Mouse (Mus musculus): ENCODE results near the gene Hoxc13. TPM values are rescaled to one million over a fixed set of nuclear protein-coding genes. Genes with fewer than 3 reads are reported as not detected.

The Hoxc13 gene
- polyA plus RNA-seq, 1 experiment, result 5.8 TPM

GRCm38 (mm10) chr15:102943468-102943813 is 22.5 kb downstream of the Hoxc13 start:
- H3K4me2 ChIP-seq (ENCODE audit: low read depth), result peak overlapping the region; percentile 78
- TF ChIP-seq REST (IDR thresholded peaks at IDR 0.05; ENCODE audit: insufficient read depth, insufficient read length), result no peak
- no peak for TF ChIP-seq TCF3 (IDR thresholded peaks at IDR 0.05; ENCODE audit: insufficient read length, low read depth)
- TF ChIP-seq TCF12 (IDR thresholded peaks at IDR 0.05; ENCODE audit: insufficient read depth, poor library complexity, severe bottlenecking), result no peak
- no peak for TF ChIP-seq USF1 (IDR thresholded peaks at IDR 0.05; ENCODE audit: low read depth)
- TF ChIP-seq E2F4 (IDR thresholded peaks at IDR 0.05; ENCODE audit: insufficient read depth), result no peak
- no peak for TF ChIP-seq MAX (IDR thresholded peaks at IDR 0.05; ENCODE audit: low read depth)
- TF ChIP-seq MYOG (IDR thresholded peaks at IDR 0.05; ENCODE audit: control insufficient read depth in 1 of 3, insufficient read depth in 1 of 3, insufficient read length in 2 of 3, low read depth in 2 of 3), result no peak
- TF ChIP-seq POLR2AphosphoS2 (IDR thresholded peaks at IDR 0.05; ENCODE audit: insufficient read length, low read depth), result no peak
- TF ChIP-seq CEBPB (IDR thresholded peaks at IDR 0.05; ENCODE audit: insufficient read depth, poor library complexity, severe bottlenecking), result no peak
- TF ChIP-seq POLR2A (IDR thresholded peaks at IDR 0.05; ENCODE audit: insufficient read length, low read depth), result no peak
- no peak for TF ChIP-seq MYOD1 (IDR thresholded peaks at IDR 0.05; ENCODE audit: control insufficient read depth in 1 of 3, insufficient read length in 2 of 3, low read depth in 2 of 3)
- no peak for TF ChIP-seq SRF (IDR thresholded peaks at IDR 0.05; ENCODE audit: control insufficient read depth, insufficient read length, low read depth)
- no peaks in the 10 kb centered on the region for H3K36me3 ChIP-seq (ENCODE audit: control insufficient read depth, insufficient read depth)
- peak overlapping the region; percentile 72 for H3ac ChIP-seq (ENCODE audit: control insufficient read depth, insufficient read length)
- peaks cover 10% of the 10 kb centered on the region for H3K79me2 ChIP-seq (ENCODE audit: control insufficient read depth, insufficient read depth)
- H3K4me3 ChIP-seq, result peak overlapping the region; percentile 61
- H3K27me3 ChIP-seq (ENCODE audit: control insufficient read depth, insufficient read depth, insufficient read length), result no peaks in the 10 kb centered on the region

- H3K4me3 ChIP-seq, result peak overlapping the region; percentile 26
- TF ChIP-seq TCF12 (IDR thresholded peaks at IDR 0.05; ENCODE audit: insufficient read depth, poor library complexity, severe bottlenecking) (no peak), MYOD1 (IDR thresholded peaks at IDR 0.05; ENCODE audit: control insufficient read depth in 1 of 3, insufficient read length in 2 of 3, low read depth in 2 of 3) (peak in 1 of 3 experiments; percentile 17), REST (IDR thresholded peaks at IDR 0.05; ENCODE audit: insufficient read depth, insufficient read length) (no peak), POLR2AphosphoS2 (IDR thresholded peaks at IDR 0.05; ENCODE audit: insufficient read length, low read depth) (peak; percentile 32)
- peaks cover 25% of the 10 kb centered on the region for H3K79me2 ChIP-seq (ENCODE audit: control insufficient read depth, insufficient read depth)
- H3K4me2 ChIP-seq (ENCODE audit: low read depth), result peak overlapping the region; percentile 100
- no peaks in the 10 kb centered on the region for H3K27me3 ChIP-seq (ENCODE audit: control insufficient read depth, insufficient read depth, insufficient read length)
- H3K36me3 ChIP-seq (ENCODE audit: control insufficient read depth, insufficient read depth), result no peaks in the 10 kb centered on the region
- no peak overlapping the region for H3ac ChIP-seq (ENCODE audit: control insufficient read depth, insufficient read length)
Measured at GRCm38 (mm10) chr15:102945185-102946077, 24.5 kb downstream of the Hoxc13 start.

- Histone ChIP-seq H3K79me2 (ENCODE audit: control insufficient read depth, insufficient read depth) (peaks cover 33% of the 10 kb centered on the region), H3K4me2 (ENCODE audit: low read depth) (peak overlapping the region; percentile 100), H3ac (ENCODE audit: control insufficient read depth, insufficient read length) (no peak overlapping the region), H3K36me3 (ENCODE audit: control insufficient read depth, insufficient read depth) (no peaks in the 10 kb centered on the region), H3K27me3 (ENCODE audit: control insufficient read depth, insufficient read depth, insufficient read length) (no peaks in the 10 kb centered on the region), H3K4me3 (peak overlapping the region; percentile 26)
- TF ChIP-seq SRF (IDR thresholded peaks at IDR 0.05; ENCODE audit: control insufficient read depth, insufficient read length, low read depth) (peak; percentile 97), E2F4 (IDR thresholded peaks at IDR 0.05; ENCODE audit: insufficient read depth) (no peak), POLR2AphosphoS2 (IDR thresholded peaks at IDR 0.05; ENCODE audit: insufficient read length, low read depth) (peak; percentile 79), POLR2A (IDR thresholded peaks at IDR 0.05; ENCODE audit: insufficient read length, low read depth) (peak; percentile 70)
Measured at GRCm38 (mm10) chr15:102947276-102947675, 26.4 kb downstream of the Hoxc13 start.

GRCm38 (mm10) chr15:102948842-102949241 is 27.9 kb downstream of the Hoxc13 start:
- Histone ChIP-seq H3K79me2 (ENCODE audit: control insufficient read depth, insufficient read depth) (peaks cover 37% of the 10 kb centered on the region), H3K27me3 (ENCODE audit: control insufficient read depth, insufficient read depth, insufficient read length) (no peaks in the 10 kb centered on the region), H3ac (ENCODE audit: control insufficient read depth, insufficient read length) (no peak overlapping the region), H3K4me2 (ENCODE audit: low read depth) (peak overlapping the region; percentile 100), H3K36me3 (ENCODE audit: control insufficient read depth, insufficient read depth) (no peaks in the 10 kb centered on the region), H3K4me3 (peak overlapping the region; percentile 26)
- TF ChIP-seq MYOG (IDR thresholded peaks at IDR 0.05; ENCODE audit: control insufficient read depth in 1 of 3, insufficient read depth in 1 of 3, insufficient read length in 2 of 3, low read depth in 2 of 3), result no peak
- TF ChIP-seq MAX (IDR thresholded peaks at IDR 0.05; ENCODE audit: low read depth), result no peak
- no peak for TF ChIP-seq TCF3 (IDR thresholded peaks at IDR 0.05; ENCODE audit: insufficient read length, low read depth)
- TF ChIP-seq MYOD1 (IDR thresholded peaks at IDR 0.05; ENCODE audit: control insufficient read depth in 1 of 3, insufficient read length in 2 of 3, low read depth in 2 of 3), result no peak
- no peak for TF ChIP-seq POLR2AphosphoS2 (IDR thresholded peaks at IDR 0.05; ENCODE audit: insufficient read length, low read depth)
- no peak for TF ChIP-seq SRF (IDR thresholded peaks at IDR 0.05; ENCODE audit: control insufficient read depth, insufficient read length, low read depth)
- TF ChIP-seq CEBPB (IDR thresholded peaks at IDR 0.05; ENCODE audit: insufficient read depth, poor library complexity, severe bottlenecking), result no peak
- TF ChIP-seq REST (IDR thresholded peaks at IDR 0.05; ENCODE audit: insufficient read depth, insufficient read length), result no peak
- TF ChIP-seq USF1 (IDR thresholded peaks at IDR 0.05; ENCODE audit: low read depth), result no peak
- TF ChIP-seq TCF12 (IDR thresholded peaks at IDR 0.05; ENCODE audit: insufficient read depth, poor library complexity, severe bottlenecking), result no peak
- TF ChIP-seq POLR2A (IDR thresholded peaks at IDR 0.05; ENCODE audit: insufficient read length, low read depth), result no peak
- no peak for TF ChIP-seq E2F4 (IDR thresholded peaks at IDR 0.05; ENCODE audit: insufficient read depth)

GRCm38 (mm10) chr15:102949696-102950095 is 28.8 kb downstream of the Hoxc13 start:
- H3K4me3 ChIP-seq, result peak overlapping the region; percentile 26
- TF ChIP-seq POLR2A (IDR thresholded peaks at IDR 0.05; ENCODE audit: insufficient read length, low read depth) (peak; percentile 9), TCF12 (IDR thresholded peaks at IDR 0.05; ENCODE audit: insufficient read depth, poor library complexity, severe bottlenecking) (no peak), USF1 (IDR thresholded peaks at IDR 0.05; ENCODE audit: low read depth) (no peak)
- no peaks in the 10 kb centered on the region for H3K36me3 ChIP-seq (ENCODE audit: control insufficient read depth, insufficient read depth)
- peaks cover 46% of the 10 kb centered on the region for H3K79me2 ChIP-seq (ENCODE audit: control insufficient read depth, insufficient read depth)
- peak overlapping the region; percentile 100 for H3K4me2 ChIP-seq (ENCODE audit: low read depth)
- no peaks in the 10 kb centered on the region for H3K27me3 ChIP-seq (ENCODE audit: control insufficient read depth, insufficient read depth, insufficient read length)
- H3ac ChIP-seq (ENCODE audit: control insufficient read depth, insufficient read length), result peak overlapping the region; percentile 38
